Mouse (Mus musculus) macrophage (primary cell): ENCODE measurements at regions not wholly inside any gene's neighbourhood (a gene's known extent, or its start where the extent isn't known, plus 50 kb on each side); places are given as distances from the start of the nearest gene placed in this dataset.

Experiments
- H3K27ac ChIP-seq: fragments of 350-480 bp; formaldehyde crosslinking; 2 replicates; pipeline ENCODE4 v1.9.0; 2021
- H3K36me3 ChIP-seq: fragments of 350-480 bp; formaldehyde crosslinking; 2 replicates; pipeline ENCODE4 v1.9.0; 2021; ENCODE audit errors: inconsistent target
- H3K4me3 ChIP-seq: fragments of 350-480 bp; formaldehyde crosslinking; 2 replicates; pipeline ENCODE4 v1.9.0; 2021; ENCODE audit errors: inconsistent target
- H3K79me2 ChIP-seq: fragments of 350-480 bp; formaldehyde crosslinking; 2 replicates; pipeline ENCODE4 v1.9.0; 2021; ENCODE audit errors: inconsistent target
- WGBS: methylation state at CpG from one replicate; pipeline ENCODE4 v1.1.7; 2026; ENCODE audit warnings: inconsistent platforms; ENCODE audit not compliant: missing documents; 5-methylcytosine and 5-hydroxymethylcytosine counted together

DNA sequence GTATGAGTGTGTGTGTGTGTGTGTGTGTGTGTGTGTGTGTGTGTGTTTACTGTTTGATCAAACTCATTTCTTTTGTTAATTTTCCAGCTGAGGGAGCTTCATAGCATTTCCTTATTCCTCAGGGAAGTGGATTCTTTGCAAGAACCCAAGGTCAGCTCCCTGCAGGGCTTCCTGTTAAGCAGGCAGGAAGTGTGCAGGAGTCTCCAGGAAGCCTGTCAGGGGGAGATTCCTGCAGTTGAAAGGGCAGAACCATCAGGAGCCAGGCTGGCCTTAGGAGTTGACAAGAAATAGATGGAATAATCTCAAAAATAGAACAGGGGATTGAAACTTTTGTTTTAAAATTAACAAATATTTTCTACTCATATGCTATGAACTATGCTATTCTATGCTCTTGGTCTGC lies 98.8 kb upstream of the Pabpc6 start:
- Histone ChIP-seq H3K79me2 (no peaks in the 10 kb centered on the region), H3K4me3 (no peak overlapping the region), H3K27ac (no peak overlapping the region), H3K36me3 (no peaks in the 10 kb centered on the region)

DNA sequence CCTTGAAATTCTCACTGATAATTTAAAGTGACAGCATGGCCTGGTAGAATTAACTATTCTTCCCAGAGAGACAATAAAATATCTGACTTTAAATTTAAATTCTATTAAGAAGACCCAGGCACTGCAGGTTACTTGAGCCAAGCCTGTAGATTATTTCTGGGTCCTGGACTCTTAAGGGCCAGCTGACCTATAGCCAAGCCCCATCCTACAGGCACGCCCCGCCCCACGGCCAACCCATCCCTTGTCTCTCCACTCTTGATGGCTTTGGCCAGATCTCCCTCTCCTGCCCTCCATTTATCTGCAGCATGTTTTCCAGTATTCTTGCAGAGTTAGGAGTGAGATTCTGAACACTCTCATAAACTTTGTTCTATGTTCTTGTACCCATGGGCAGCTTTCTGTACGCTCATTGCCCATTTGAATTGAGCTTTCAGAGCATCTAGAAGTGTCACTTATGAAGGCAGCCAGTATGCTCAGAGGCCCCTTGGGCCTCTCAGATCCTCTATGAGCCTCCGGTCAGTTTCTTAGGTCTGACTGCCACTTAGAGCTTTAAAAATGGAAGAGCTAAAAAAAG lies 96.2 kb upstream of the Pabpc6 start:
- Histone ChIP-seq H3K79me2 (no peaks in the 10 kb centered on the region), H3K4me3 (no peak overlapping the region), H3K27ac (no peak overlapping the region), H3K36me3 (no peaks in the 10 kb centered on the region)
- 98% methylated on average over 5 of the region's 5 CpGs for WGBS

DNA sequence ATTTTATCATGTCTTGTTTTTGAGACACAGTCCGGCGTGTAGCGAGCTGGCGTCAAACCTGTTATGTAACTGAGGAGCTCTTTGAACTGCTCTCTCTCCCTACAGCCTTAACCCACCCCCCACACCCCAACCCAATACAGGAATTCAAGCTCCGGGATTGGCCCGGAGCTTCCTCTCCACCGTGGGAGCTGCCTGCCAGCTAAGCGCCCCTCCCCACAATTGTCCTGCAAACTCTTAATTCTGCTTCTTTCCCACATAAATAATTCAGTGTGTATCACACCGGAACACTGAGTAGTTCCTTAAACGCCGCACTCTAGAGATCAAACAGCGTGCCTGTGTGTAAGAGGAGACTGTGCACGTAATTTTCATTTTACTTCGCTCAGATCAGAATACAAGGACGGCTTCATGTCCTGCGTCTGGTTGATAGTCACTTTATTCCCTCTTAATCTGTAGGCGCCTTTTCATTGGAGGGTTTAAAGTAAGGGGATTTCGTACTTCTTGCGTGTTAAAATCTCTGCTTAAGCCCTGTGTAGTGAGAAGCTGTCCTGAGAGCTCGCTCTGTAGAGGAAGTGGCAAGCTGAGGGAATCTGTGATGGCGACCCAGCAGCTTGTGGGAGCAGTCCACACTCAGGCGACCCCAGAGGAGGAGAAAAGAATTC lies 95.3 kb upstream of the Pabpc6 start:
- WGBS: under 1% methylated on average over 22 of the region's 22 CpGs
- Histone ChIP-seq H3K4me3 (peak overlapping the region; percentile 28), H3K79me2 (no peaks in the 10 kb centered on the region), H3K27ac (0 out of 2 replicates have a peak overlapping the region, but pooled peaks have one; percentile 8), H3K36me3 (no peaks in the 10 kb centered on the region)

DNA sequence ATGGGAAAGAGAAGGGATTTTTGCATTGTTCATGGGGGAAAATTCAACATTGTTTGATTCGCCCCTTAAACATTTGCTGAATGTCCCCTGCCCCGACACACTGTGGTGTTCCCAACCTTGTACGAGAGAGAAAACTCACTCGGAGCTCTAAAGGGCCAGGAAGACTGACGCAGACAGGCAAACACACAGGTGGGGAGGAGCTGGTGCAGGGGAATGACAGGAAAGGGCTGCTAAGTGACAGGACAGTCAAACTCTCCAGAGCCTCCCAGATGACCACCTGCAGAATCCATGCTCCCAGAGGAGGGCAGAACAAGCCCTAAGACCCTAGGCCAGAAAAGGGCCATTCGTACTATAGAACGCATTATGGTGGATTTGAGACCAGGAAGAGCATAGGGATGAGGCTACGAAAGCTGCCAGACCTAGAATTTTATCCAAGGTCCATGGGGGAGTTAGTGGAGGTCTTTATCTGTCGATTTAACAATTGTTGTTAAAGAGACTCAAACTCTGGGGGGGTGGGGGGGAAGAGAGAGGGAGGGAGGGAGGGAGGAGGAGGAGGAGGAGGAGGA lies 94.6 kb upstream of the Pabpc6 start:
- WGBS: 74% methylated on average over 8 of the region's 9 CpGs
- Histone ChIP-seq H3K36me3 (no peaks in the 10 kb centered on the region), H3K27ac (no peak overlapping the region), H3K79me2 (no peaks in the 10 kb centered on the region), H3K4me3 (no peak overlapping the region)

DNA sequence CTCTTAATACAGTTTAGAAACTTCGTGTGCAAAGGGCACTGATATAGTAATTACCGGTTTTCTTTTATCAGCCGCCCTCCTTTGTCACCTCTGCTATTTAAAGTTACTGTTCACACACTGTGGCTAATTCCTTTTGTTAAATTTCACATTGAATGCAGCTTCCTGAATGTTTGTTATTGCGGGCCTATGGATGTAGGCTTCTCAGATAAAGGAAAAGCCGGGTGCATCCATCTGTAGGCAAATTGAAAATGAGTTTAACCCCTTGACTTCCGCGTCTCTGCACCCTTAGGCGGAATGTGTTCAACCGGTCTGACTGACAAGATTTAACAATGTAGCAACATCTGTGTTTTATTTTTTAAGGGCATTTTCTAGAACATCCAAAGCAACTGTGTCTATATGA lies 93.6 kb upstream of the Pabpc6 start:
- Histone ChIP-seq H3K4me3 (no peak overlapping the region), H3K79me2 (no peaks in the 10 kb centered on the region), H3K27ac (no peak overlapping the region), H3K36me3 (no peaks in the 10 kb centered on the region)
- 95% methylated on average over 9 of the region's 9 CpGs for WGBS

DNA sequence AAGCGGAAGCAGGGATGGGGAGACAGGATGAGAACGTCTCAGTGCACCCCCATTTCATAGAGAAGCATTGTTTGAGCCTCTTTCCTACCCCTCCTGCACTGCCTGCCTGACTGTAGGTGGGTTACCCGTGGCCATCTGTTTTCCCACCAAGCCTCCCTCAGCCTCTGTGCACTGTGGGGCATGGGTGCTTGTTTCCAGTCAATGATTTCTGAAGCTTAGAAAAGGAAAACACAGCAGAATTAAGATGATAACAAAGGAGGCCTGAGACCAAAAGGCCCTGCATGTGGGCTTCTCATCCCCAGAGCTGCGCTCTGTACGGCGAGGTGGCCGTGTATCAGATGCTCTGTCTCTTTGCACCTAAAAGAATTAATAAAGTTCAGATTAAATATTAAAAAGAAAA lies 92.9 kb upstream of the Pabpc6 start:
- Histone ChIP-seq H3K36me3 (no peaks in the 10 kb centered on the region), H3K27ac (no peak overlapping the region), H3K4me3 (no peak overlapping the region), H3K79me2 (no peaks in the 10 kb centered on the region)
- WGBS: 86% methylated on average over 7 of the region's 7 CpGs

DNA sequence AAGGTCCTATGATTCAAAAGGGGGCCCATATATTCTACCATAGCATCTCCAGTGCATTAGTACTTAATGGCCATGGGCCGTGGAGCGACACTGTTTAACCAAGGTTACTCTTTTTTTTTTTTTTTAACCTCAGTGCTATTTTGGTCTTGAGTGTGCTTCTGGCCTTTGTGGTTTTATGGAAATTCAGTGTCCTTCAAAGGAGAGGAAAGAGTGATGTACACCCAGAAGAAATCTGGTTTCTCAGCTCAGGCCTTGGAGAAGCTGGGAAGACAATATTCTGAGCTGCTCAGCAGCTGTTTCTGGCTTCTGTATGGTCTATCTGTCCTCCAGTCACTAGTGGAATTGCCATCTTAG lies 91.2 kb upstream of the Pabpc6 start:
- no peak overlapping the region for H3K4me3 ChIP-seq
- WGBS: 90% methylated on average over 2 of the region's 2 CpGs
- no peaks in the 10 kb centered on the region for H3K36me3 ChIP-seq
- H3K27ac ChIP-seq: no peak overlapping the region
- H3K79me2 ChIP-seq: no peaks in the 10 kb centered on the region

DNA sequence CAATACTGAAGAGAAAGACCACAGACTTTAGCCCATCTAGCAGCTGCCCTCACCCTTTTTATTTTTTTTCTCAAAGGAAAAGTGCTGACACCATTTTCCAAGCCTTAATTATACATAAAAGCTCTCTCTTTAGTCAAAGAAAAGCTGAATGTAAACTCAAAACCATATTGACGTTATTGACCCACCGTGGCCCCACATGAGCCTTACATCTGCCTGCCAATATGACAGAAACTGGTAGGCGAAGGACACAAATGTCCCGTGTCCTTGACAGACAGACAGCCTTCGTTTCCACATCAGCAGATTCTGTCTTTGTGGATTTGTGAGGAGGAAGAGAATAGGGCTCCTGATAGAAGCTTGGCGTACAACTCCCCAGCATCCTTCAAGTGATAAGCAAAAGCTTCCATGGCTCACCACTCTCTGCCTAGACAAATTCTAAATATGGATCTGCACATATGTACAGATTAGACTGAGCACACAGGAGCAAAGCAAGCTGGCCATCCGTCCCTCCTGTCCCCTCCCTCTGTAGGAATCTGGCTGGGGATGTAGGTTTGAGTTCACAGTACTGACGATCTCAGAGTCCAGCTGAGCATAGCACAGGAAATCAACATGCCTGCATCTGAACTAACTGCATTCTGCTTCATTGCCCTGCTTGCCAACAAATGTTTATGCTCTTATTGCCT lies 90.6 kb upstream of the Pabpc6 start:
- 80% methylated on average over 8 of the region's 8 CpGs for WGBS
- Histone ChIP-seq H3K79me2 (no peaks in the 10 kb centered on the region), H3K4me3 (no peak overlapping the region), H3K27ac (no peak overlapping the region), H3K36me3 (no peaks in the 10 kb centered on the region)

DNA sequence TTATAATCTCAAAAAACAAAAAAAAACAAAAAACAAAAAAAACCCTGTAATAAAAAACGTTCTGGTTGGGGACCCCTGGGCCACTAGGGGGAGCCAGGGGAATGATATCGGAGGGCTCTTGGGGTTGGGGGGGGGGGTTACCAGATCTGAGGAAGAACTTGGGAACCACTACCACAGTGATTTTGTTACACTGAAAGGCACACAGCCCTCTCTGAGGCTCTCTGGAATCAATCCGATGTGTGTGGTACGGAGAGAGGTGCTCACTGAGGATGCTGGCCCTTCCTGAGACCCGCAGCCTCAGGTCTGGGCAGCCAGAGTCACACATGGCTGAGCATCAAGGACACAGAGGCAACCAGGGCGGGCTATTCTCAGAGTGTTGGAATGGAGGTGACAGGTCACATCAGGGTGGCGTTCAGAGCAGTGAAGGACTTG lies 89.9 kb upstream of the Pabpc6 start:
- Histone ChIP-seq H3K79me2 (no peaks in the 10 kb centered on the region), H3K27ac (no peak overlapping the region), H3K36me3 (no peaks in the 10 kb centered on the region), H3K4me3 (no peak overlapping the region)
- WGBS: 69% methylated on average over 7 of the region's 7 CpGs

DNA sequence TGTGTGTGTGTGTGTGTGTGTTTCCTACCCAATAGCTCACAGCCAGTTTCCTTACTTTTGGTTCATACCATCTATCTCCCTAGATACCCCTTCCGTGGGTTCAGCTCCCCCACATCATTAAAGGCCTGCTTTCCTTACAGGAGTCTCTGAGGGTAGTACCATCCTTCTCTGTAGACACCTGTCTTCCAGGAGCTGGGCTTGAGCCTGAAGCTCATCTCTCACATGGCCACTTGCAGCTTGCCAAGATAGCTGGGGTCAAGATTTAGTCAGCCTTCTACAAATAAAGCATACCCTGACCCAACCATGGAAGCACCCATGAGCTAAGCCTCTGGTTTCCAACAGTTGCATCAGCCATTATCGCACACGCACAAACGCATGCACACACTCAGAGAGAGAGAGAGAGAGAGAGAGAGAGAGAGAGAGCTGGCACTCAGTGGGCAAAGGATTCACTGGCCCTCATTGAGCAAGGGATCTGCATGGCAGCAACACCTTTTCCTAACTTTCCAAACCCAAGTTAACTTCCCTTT lies 88.3 kb upstream of the Pabpc6 start:
- 96% methylated on average over 4 of the region's 4 CpGs for WGBS
- no peak overlapping the region for H3K27ac ChIP-seq
- no peaks in the 10 kb centered on the region for H3K79me2 ChIP-seq
- H3K36me3 ChIP-seq: no peaks in the 10 kb centered on the region
- H3K4me3 ChIP-seq: no peak overlapping the region

DNA sequence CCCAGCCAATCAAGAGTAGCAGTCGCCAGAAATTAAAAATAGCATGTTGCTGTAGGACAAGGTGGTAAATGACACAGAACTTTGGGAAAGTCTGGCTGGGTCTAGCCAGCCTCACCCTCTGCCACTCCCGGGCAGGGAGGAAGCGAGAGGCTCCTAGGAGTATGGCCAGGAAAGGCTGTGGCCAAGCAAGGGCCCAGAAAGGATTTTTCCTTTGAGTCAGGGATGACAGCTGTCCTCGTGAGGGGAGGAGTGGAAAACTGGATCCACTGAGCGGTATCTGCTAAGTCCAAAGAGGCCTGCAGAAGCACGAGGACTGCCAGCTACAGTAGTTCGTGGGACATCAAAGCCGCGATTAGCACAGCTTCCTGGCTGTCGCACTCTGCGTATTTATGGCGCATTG lies 87.2 kb upstream of the Pabpc6 start:
- Histone ChIP-seq H3K36me3 (no peaks in the 10 kb centered on the region), H3K27ac (no peak overlapping the region), H3K79me2 (no peaks in the 10 kb centered on the region), H3K4me3 (no peak overlapping the region)
- WGBS: 78% methylated on average over 12 of the region's 12 CpGs

DNA sequence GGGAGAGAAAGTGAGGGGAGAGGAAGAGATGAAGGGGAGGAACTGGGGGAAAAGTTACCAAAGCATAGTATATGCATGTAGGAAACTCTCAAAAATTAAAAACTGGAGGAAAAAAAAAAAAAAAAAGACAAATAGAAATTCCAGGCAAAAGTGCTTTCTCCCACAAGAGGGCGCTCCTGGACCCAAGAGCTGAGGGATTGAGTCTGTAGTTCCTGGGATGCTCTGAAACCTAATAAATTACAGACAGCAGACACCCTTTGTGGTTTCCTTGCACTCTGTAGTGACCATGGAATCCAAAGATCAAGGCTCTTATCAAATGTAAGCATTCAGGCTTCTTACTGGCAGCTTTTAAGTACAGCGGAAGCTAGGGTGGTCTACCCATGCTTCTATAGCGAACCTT lies 86.7 kb upstream of the Pabpc6 start:
- Histone ChIP-seq H3K36me3 (no peaks in the 10 kb centered on the region), H3K79me2 (no peaks in the 10 kb centered on the region), H3K4me3 (no peak overlapping the region), H3K27ac (no peak overlapping the region)
- WGBS: 56% methylated on average over 3 of the region's 3 CpGs

DNA sequence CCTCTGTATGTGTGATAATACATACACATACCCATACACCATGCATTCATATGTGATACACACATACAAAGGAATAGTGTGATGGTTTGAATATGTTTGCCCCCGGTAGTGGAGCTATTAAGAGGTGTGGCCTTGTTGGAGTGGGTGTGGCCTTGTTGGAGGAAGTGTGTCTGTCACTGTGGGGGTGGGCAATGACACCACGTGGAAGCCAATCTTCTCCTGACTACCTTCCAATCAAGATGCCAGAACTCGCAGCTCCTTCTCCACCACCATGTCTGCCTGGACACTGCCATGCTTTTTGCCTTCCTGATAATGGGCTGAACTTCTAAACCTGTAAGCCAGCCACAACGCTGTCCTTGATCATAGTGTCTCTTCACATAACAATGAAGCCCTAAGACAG lies 86.1 kb upstream of the Pabpc6 start:
- 49% methylated on average over 4 of the region's 4 CpGs for WGBS
- no peak overlapping the region for H3K27ac ChIP-seq
- H3K79me2 ChIP-seq: no peaks in the 10 kb centered on the region
- no peak overlapping the region for H3K4me3 ChIP-seq
- H3K36me3 ChIP-seq: no peaks in the 10 kb centered on the region

DNA sequence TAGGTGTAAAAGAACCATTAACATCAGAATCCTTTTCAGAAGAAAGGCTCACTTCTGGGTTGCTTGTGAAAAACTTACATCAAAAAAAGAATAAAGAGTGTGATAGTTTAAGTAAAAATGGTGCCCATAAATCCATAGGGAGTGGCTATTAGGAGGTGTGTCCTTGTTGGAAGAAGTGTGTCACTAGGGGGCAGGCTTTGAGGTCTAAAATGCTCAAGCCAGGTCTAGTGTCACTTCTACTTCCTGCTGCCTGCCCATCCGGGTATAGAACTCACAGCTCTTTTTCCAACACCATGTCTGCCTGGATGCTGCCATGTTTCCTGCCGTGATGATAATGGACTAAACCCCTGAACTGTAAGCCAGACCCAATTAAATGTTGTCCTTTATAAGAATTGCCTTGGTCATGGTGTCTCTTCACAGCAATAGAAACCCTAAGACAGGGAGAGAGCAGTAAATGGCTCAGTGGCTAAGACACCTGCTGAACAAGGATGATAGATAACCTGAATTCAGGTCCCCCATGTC lies 85.4 kb upstream of the Pabpc6 start:
- no peak overlapping the region for H3K27ac ChIP-seq
- WGBS: 60% methylated on average over 2 of the region's 2 CpGs

DNA sequence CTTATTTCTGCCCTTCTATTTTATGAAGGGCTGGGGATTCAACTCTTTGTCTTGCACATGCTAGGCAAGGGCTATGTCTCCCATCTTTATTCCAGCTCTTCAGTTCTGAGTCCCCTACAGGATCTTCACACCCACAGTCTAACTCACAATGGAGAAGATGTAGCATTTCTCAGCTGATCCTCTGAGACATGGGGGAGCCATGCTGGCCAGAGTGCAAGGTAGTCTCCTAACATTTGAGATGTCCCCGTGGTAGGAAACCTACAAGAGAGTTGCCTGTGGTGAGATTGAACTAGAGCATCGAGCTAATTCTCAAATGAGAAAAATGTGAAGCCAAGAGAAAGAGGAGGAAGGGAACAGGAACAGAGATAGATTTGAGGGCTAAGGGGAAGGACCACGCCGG lies 83.3 kb upstream of the Pabpc6 start:
- Histone ChIP-seq H3K4me3 (no peak overlapping the region), H3K27ac (no peak overlapping the region), H3K36me3 (no peaks in the 10 kb centered on the region), H3K79me2 (no peaks in the 10 kb centered on the region)
- 69% methylated on average over 4 of the region's 4 CpGs for WGBS

More for the DNA sequence above, 85.4 kb upstream of the Pabpc6 start:
- Histone ChIP-seq H3K79me2 (no peaks in the 10 kb centered on the region), H3K36me3 (no peaks in the 10 kb centered on the region), H3K4me3 (no peak overlapping the region)
